Mouse (Mus musculus) c-Kit-positive CD71-positive TER-119-positive erythroid progenitor cells, embryonic 14.5 days (primary cell): ENCODE results near the gene Birc5.

Experiments
- DNase-seq: peaks from one replicate; pipeline ENCODE4 v3.0.0-alpha.2; 2013; ENCODE audit warnings: low spot score

Gene Birc5

DNA sequence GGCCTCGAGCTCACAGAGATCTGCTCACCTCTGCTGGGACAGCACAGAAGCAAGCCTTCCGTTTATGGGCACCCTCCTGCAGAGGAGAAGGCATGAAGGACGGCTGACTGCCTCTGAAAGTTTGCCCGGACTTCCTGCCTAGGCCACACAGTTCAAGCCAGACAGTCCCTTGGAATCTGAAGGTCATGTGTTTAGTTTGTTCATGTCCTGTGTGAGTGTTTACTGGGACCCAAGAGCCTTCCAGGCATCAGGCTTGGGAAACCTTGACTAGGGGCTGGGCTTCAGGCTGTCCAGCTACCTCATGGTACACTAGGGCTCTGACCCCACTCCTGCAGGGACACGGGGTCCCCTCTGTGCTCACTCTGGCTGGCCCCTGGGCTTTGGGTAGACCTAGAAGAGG lies 36.9 kb downstream of the Birc5 start:
- DNase-seq: no peak

GRCm38 (mm10) chr11:117888168-117888852 lies 39.3 kb downstream of the Birc5 start:
- DNase-seq: no peak

GRCm38 (mm10) chr11:117888853-117889822 lies 40.1 kb downstream of the Birc5 start:
- no peak for DNase-seq

DNA sequence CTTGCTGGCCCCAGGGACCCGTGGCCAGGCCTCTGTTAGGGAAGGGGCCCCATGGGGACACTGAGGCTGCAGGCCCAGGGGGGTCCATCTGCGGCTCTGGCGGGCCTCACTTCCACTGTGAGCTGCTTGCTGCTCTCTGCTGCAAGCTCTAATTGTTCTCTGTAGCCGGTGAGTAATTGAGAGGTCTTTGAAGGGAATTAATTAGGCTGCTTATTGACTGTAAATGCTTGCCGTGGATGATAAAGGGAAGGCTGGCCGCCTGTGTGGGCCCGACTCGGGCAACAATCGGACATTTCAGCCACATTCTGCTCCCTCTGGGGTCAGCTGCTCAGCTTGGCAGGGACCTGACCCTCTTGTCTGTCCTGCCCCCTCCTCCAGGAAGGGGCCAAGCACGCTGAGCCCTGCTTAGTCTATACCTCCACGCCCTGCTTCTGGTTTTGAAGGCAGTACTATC lies 40.9 kb downstream of the Birc5 start:
- no peak for DNase-seq

- DNase-seq: no peak
Observed at GRCm38 (mm10) chr11:117890519-117891282, 41.6 kb downstream of the Birc5 start.

GRCm38 (mm10) chr11:117891581-117892175 lies 42.6 kb downstream of the Birc5 start:
- no peak for DNase-seq

DNA sequence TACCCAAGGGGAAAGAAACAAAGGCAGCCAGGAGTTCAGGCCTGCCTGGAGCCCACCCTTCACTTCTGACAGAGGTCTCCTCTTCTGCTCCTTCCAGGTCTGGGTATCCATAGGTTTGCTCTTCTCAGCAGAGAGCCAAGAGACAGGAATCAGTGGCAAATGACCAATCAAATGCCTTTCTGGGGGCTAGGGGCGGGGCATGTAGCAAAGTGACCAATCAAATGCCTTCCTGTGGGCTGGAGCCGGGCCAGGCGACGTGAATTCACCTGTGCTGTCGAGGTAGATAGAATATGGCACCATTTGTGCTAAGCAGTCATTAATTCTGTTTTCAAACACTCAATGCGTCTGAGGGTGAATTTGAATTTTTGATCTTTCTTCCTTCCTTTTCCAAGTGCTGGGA lies 43.1 kb downstream of the Birc5 start:
- DNase-seq: no peak

DNA sequence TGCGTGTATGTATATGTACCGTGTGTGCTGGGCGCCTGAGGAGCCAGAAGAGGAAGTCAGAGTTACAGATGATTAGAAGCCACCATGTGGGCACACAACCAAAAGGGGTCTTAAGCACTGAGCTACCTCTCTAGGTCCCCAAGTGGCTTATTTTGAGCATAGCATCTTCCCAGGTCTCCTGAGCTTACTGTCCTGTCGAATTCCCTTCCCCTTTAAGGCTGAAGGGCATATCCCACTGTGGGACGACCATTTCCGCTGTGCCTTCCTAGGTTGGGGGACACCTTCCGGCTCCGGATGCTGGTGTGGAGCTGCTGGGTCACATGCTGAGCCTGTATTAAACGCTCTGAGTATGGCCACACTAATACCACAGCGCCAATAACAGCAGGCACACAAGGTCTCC lies 45.6 kb downstream of the Birc5 start:
- no peak for DNase-seq

DNA sequence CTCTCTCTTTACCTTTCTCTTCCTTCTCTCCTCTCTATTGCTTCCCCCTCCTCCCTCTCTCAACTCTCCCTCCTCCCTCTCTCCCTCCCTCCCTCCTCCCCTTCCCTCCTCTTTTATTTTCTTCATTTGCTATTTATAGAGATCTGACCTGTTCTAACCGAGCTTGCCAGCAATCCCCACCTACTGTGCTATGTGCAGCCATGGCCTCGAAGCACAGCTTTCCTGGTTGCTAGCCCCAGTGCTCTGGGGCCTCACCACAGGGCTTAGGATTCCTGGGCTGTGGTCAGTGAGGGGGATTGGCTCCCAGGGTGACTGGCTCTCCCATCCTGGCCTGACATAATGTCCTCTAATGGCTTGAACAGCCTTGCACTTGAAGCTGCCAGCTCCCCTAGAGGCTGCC lies 47.5 kb downstream of the Birc5 start:
- no peak for DNase-seq

DNA sequence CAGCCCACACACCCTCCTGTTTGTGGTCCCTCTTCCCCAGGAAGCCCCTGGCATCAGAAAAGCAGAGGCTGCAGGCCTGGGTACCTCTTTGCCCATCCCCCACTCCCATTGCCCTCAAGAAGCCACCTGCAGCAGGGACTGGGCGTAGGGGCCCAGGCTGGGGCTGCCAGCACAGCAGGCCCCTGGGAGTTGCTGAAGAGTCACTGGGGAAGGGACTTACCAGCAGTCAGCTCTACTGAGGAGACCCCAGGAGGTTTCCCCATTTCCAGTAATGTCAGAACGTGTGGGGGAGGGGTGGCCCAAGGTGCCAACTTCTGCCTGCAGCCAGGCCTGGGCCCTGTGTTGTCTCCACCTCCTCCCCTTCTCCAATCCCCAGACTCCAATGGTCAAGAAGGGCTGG lies 53.2 kb downstream of the Birc5 start:
- DNase-seq: no peak

DNA sequence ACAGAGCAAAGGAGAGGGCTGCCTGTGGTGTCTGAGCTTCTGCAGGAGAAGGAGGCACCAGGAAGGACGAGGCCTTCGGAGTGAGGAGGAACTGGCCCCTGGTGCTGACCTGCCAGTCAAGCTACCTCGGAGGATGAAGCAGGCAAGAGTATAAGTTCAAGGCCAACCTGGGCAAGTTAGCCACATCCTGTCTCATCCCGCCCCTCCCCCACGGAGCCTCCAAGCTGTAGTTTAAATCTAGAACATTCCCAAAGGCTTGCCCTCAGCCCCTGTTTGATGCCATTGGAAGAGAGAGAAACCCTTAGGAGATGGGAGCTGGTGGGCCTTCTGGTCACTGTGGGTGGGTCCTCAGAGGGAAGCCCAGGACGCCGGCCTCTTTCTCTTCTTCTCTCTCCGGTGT lies 55.4 kb downstream of the Birc5 start:
- DNase-seq: no peak
